ENCODE assay signal across 26 mouse cellular contexts in genomic region chr19:20513181-20513580, GRCm38 (mm10). TPM values are rescaled to one million over a fixed set of nuclear protein-coding genes. Genes with fewer than 3 reads are reported as not detected.
DNase-seq lines count a peak whose midpoint lies in the region; ATAC-seq and TF ChIP-seq lines count a peak whose summit lies in the region.
"Had no signal": no experiment of that assay in that cellular context is flagged by ENCODE, and none has a peak within 500 bp of the region (broad histone marks: within the 10 kb centered on the region; RNA-seq: fewer than 3 reads in every experiment).

No protein-coding gene starts in this region.

- DNase-seq in gastrocnemius, adult 2 months: no peak
- no peak for DNase-seq in gastrocnemius, postnatal 14 days
- no peak for DNase-seq in lung, postnatal 0 days (ENCODE audit: low spot score)
- DNase-seq in lung, adult 18-20 months: no peak
- DNase-seq in Muller cell, postnatal 12 days (ENCODE audit: inconsistent ontology term): peak; percentile 92
- DNase-seq in heart, postnatal 25 days (ENCODE audit: low spot score): no peak
- no peak for DNase-seq in embryo, embryonic 10.5 days (ENCODE audit: low spot score)
- DNase-seq: adrenal gland, postnatal 10 days; adrenal gland, postnatal 36 days; cerebellum, adult 18-20 months; cerebellum, adult 9-10 months; cerebellum, postnatal 14 days; forebrain, postnatal 0 days; heart, adult 18-20 months; heart, postnatal 10 days; heart, postnatal 4 days had no signal

- no peak for ATAC-seq in lung, postnatal 0 days
- ATAC-seq: CD4-positive, CD25-positive, alpha-beta regulatory T cell, adult 4 months; forebrain, embryonic 14.5 days; forebrain, postnatal 0 days; hindbrain, postnatal 0 days; inflammation-experienced regulatory T-cells, adult 6 months; intestine, embryonic 16.5 days had no signal

- TF ChIP-seq EP300 in lung, postnatal 0 days (IDR thresholded peaks at IDR 0.05): no peak

- no peak overlapping the region for H3K4me2 ChIP-seq in lung, postnatal 0 days (replicated peaks; ENCODE audit: low read depth, low read length)
- H3K4me2 ChIP-seq: embryonic facial prominence, embryonic 13.5 days; heart, embryonic 12.5 days; heart, embryonic 15.5 days; hindbrain, embryonic 14.5 days had no signal

- no peak overlapping the region for H3K4me3 ChIP-seq in gastrocnemius, adult 2 months
- H3K4me3 ChIP-seq in lung, postnatal 0 days (ENCODE audit: low read depth, low read length): no peak overlapping the region
- H3K4me3 ChIP-seq: embryonic facial prominence, embryonic 13.5 days; heart, embryonic 12.5 days; heart, embryonic 15.5 days had no signal

- H3K9ac ChIP-seq in lung, postnatal 0 days (replicated peaks; ENCODE audit: low read depth): no peak overlapping the region
- H3K9ac ChIP-seq: embryonic facial prominence, embryonic 13.5 days; forebrain, postnatal 0 days; heart, embryonic 12.5 days; heart, embryonic 15.5 days; hindbrain, embryonic 14.5 days had no signal

- 74% methylated on average over 2 of the region's 2 CpGs for WGBS in lung, postnatal 0 days

- no peaks in the 10 kb centered on the region for H3K4me1 ChIP-seq in lung, postnatal 0 days (ENCODE audit: insufficient read depth, low read depth, low read length)
- H3K4me1 ChIP-seq: heart, embryonic 12.5 days; heart, embryonic 15.5 days had no signal

- TF ChIP-seq CTCF in gastrocnemius, adult 2 months (IDR thresholded peaks at IDR 0.05): no peak
- TF ChIP-seq CTCF in lung, postnatal 0 days (IDR thresholded peaks at IDR 0.05): no peak

- intact Hi-C loops in gastrocnemius, adult 2 months (cut with DNase I): no loop called here
- intact Hi-C loops in gastrocnemius, postnatal 14 days (cut with DNase I; ENCODE audit: low total_unique reads): no loop called here
- intact Hi-C loops in heart, postnatal 25 days (cut with DNase I): no loop called here

- no peaks in the 10 kb centered on the region for H3K27me3 ChIP-seq in lung, postnatal 0 days (replicated peaks; ENCODE audit: insufficient read depth, low read length)
- H3K27me3 ChIP-seq: embryonic facial prominence, embryonic 13.5 days; heart, embryonic 12.5 days; heart, embryonic 15.5 days; Patski had no signal

- no peaks in the 10 kb centered on the region for H3K9me3 ChIP-seq in lung, postnatal 0 days (ENCODE audit: low read length)
- H3K9me3 ChIP-seq: embryonic facial prominence, embryonic 13.5 days; heart, embryonic 12.5 days; heart, embryonic 15.5 days had no signal

- no peaks in the 10 kb centered on the region for H3K36me3 ChIP-seq in lung, postnatal 0 days (ENCODE audit: insufficient read depth, low read length)
- H3K36me3 ChIP-seq: embryonic facial prominence, embryonic 13.5 days; heart, embryonic 12.5 days; heart, embryonic 15.5 days had no signal

- peak overlapping the region; percentile 66 for H3K27ac ChIP-seq in gastrocnemius, adult 2 months
- H3K27ac ChIP-seq in lung, postnatal 0 days (ENCODE audit: low read length): peak overlapping the region; percentile 43; the same call in 1 of the 2 replicates
- H3K27ac ChIP-seq: embryonic facial prominence, embryonic 13.5 days; heart, embryonic 15.5 days; hindbrain, embryonic 14.5 days; hindbrain, postnatal 0 days had no signal

RNA-seq across cellular contexts. Expression of gene Aldh1a1, which starts 20.7 kb away (rescaled TPM):
- total RNA-seq in gastrocnemius, adult 2 months (2021): 100 to 1,000 TPM in 1 of 2 experiments, 10 to 100 TPM in 1; 86.6 to 180 TPM
- 10 to 100 TPM; 25.3 to 47.9 TPM for total RNA-seq in gastrocnemius, postnatal 14 days (2021)
- 126 and 158 TPM in 2 replicates for polyA plus RNA-seq in lung, postnatal 0 days (2015; fragmentation: Nextera tagmentation; extraction: Ambion mirVana)
- total RNA-seq in heart, postnatal 25 days (2021): 10 to 100 TPM; 19.2 to 20.9 TPM
- polyA plus RNA-seq: CD4-positive, CD25-positive, alpha-beta regulatory T cell, adult 4 months; inflammation-experienced regulatory T-cells, adult 6 months had no signal
